Mouse (Mus musculus): ENCODE data around the gene Usp48.

The Usp48 gene

GRCm38 (mm10) chr4:137610256-137610655, 16.7 kb downstream of the Usp48 start:
- DNase-seq: no peak

GRCm38 (mm10) chr4:137622847-137623246, 29.3 kb downstream of the Usp48 start:
- no peak for DNase-seq

GRCm38 (mm10) chr4:137627476-137628235, 34.1 kb downstream of the Usp48 start:
- no peak for DNase-seq

- DNase-seq: peak; percentile 46
Measured at GRCm38 (mm10) chr4:137628400-137628799, 34.8 kb downstream of the Usp48 start.

GRCm38 (mm10) chr4:137629354-137629753, 35.8 kb downstream of the Usp48 start:
- DNase-seq: no peak

- no peak for DNase-seq
Measured at GRCm38 (mm10) chr4:137630153-137630552, 36.6 kb downstream of the Usp48 start.

GRCm38 (mm10) chr4:137631596-137631995, 38.0 kb downstream of the Usp48 start:
- no peak for DNase-seq

- DNase-seq: no peak
Measured at GRCm38 (mm10) chr4:137633394-137633793, 39.8 kb downstream of the Usp48 start.

GRCm38 (mm10) chr4:137636597-137636996, 43.0 kb downstream of the Usp48 start:
- DNase-seq: no peak

- DNase-seq: no peak
Measured at GRCm38 (mm10) chr4:137641556-137641955, 48.0 kb downstream of the Usp48 start.

GRCm38 (mm10) chr4:137642101-137642500, 48.5 kb downstream of the Usp48 start:
- no peak for DNase-seq

GRCm38 (mm10) chr4:137643459-137643858, 49.9 kb downstream of the Usp48 start:
- DNase-seq: no peak

GRCm38 (mm10) chr4:137646262-137646661, 52.7 kb downstream of the Usp48 start:
- DNase-seq: no peak

- DNase-seq: no peak
Measured at GRCm38 (mm10) chr4:137647648-137648047, 54.1 kb downstream of the Usp48 start.

- peak; percentile 60 for DNase-seq
Measured at GRCm38 (mm10) chr4:137648230-137648629, 54.7 kb downstream of the Usp48 start.

GRCm38 (mm10) chr4:137650912-137651311, 57.4 kb downstream of the Usp48 start:
- DNase-seq: no peak

GRCm38 (mm10) chr4:137652835-137653346, 59.3 kb downstream of the Usp48 start:
- no peak for DNase-seq

- DNase-seq: no peak
Measured at GRCm38 (mm10) chr4:137655241-137656031, 61.9 kb downstream of the Usp48 start.

GRCm38 (mm10) chr4:137657674-137658073, 64.1 kb downstream of the Usp48 start:
- no peak for DNase-seq

- no peak for DNase-seq
Measured at GRCm38 (mm10) chr4:137659541-137659940, 66.0 kb downstream of the Usp48 start.

GRCm38 (mm10) chr4:137660364-137661077, 67.0 kb downstream of the Usp48 start:
- no peak for DNase-seq

- no peak for DNase-seq
Measured at GRCm38 (mm10) chr4:137661078-137661450, 67.5 kb downstream of the Usp48 start.

GRCm38 (mm10) chr4:137661547-137661946, 68.0 kb downstream of the Usp48 start:
- no peak for DNase-seq

All from right cerebral cortex, adult 18-20 months (tissue).